Mouse (Mus musculus) small intestine, adult 2 months (tissue): ENCODE data around the gene Gsdma. TPM values are rescaled to one million over a fixed set of nuclear protein-coding genes. Genes with fewer than 3 reads are reported as not detected.
"Not testable (repeated sequence)": the region's sequence is repeated elsewhere in the genome, so short reads cannot be mapped to it uniquely, and the experiment has no call there.

Experiments
- H3K27ac ChIP-seq: fragments of 200-500 bp; 2 replicates; pipeline ENCODE4 v1.5.1; 2012; ENCODE audit warnings: low read depth, low read length, control low read depth, inconsistent platforms; ENCODE audit not compliant: insufficient read depth
- H3K27me3 ChIP-seq: fragments of 200-500 bp; 2 replicates; pipeline ENCODE4 v1.6.1; 2012; ENCODE audit warnings: mild to moderate bottlenecking, moderate library complexity, low read length, inconsistent platforms; ENCODE audit not compliant: control insufficient read depth, insufficient read depth
- H3K36me3 ChIP-seq: fragments of 200-500 bp; 2 replicates; pipeline ENCODE4 v1.6.1; 2012; ENCODE audit warnings: mild to moderate bottlenecking, low read length, control low read depth, inconsistent platforms; ENCODE audit not compliant: control insufficient read depth, insufficient read depth
- H3K4me1 ChIP-seq: fragments of 200-500 bp; 2 replicates; pipeline ENCODE4 v1.6.1; 2012; ENCODE audit warnings: low read length, inconsistent platforms, mixed read lengths; ENCODE audit not compliant: control insufficient read depth, insufficient read depth, insufficient read length
- H3K4me3 ChIP-seq: fragments of 200-500 bp; 2 replicates; pipeline ENCODE4 v1.5.1; 2012; ENCODE audit warnings: low read depth, mild to moderate bottlenecking, control low read depth, inconsistent platforms, low read length, moderate library complexity
- CTCF ChIP-seq: fragments of 200-500 bp; IDR thresholded peaks from 2 replicates; pipeline ENCODE4 v1.5.1; 2012; ENCODE audit warnings: low read depth, mild to moderate bottlenecking, control low read depth, inconsistent platforms, low read length, moderate library complexity, mixed read lengths; ENCODE audit not compliant: insufficient replicate concordance, insufficient read length; ENCODE audit errors: extremely low read depth
- POLR2A ChIP-seq: fragments of 200-500 bp; IDR thresholded peaks from 2 replicates; pipeline ENCODE4 v1.6.1; 2012; ENCODE audit warnings: low read depth, mild to moderate bottlenecking, control low read depth, inconsistent platforms, low read length, moderate library complexity
- WGBS: fragments of 180-500 bp; shearing (Covaris S2); methylation state at CpG from one replicate; pipeline ENCODE4 v1.1.7; 2018; 5-methylcytosine and 5-hydroxymethylcytosine counted together
- polyA plus RNA-seq: library from polyadenylated mRNA; depleted of rRNA; stranded (reverse); fragments of >200 nt; gene quantifications from 2 replicates; pipeline ENCODE4 v1.2.3, GENCODE M21; 2012; rRNA removed

The Gsdma gene
- 0.25 and 0.41 TPM in 2 replicates for polyA plus RNA-seq

- Histone ChIP-seq H3K27me3 (no peaks in the 10 kb centered on the region; the same call in 1 of the 2 replicates), H3K4me3 (no peak within 1 kb of the TSS), H3K4me1 (no peaks in the 10 kb centered on the region), H3K27ac (no peak within 1 kb of the TSS), H3K36me3 (no peaks in the 10 kb centered on the region)
- no peak for TF ChIP-seq CTCF
- no peak for TF ChIP-seq POLR2A
- 21% methylated on average over 4 of the region's 4 CpGs for WGBS
These were observed at the start of gene Gsdma for GRCm38 (mm10) chr11:98664091-98664490. Gsdma (plus strand) TSS chr11:98664351.

- no peak for TF ChIP-seq CTCF
- no peak for TF ChIP-seq POLR2A
- H3K27ac ChIP-seq = no peak overlapping the region
- H3K4me1 ChIP-seq = no peaks in the 10 kb centered on the region
- H3K27me3 ChIP-seq = no peaks in the 10 kb centered on the region
- 91% methylated on average over 13 of the region's 13 CpGs for WGBS
- H3K36me3 ChIP-seq = no peaks in the 10 kb centered on the region
- H3K4me3 ChIP-seq = no peak overlapping the region
These were observed 43.4 kb upstream of the Gsdma start for GRCm38 (mm10) chr11:98620791-98621190.

- WGBS = 83% methylated on average over 6 of the region's 6 CpGs
- H3K4me3 ChIP-seq, H3K36me3 ChIP-seq, H3K4me1 ChIP-seq, H3K27ac ChIP-seq, H3K27me3 ChIP-seq: not testable (repeated sequence)
These were observed 40.2 kb upstream of the Gsdma start for GRCm38 (mm10) chr11:98623981-98624380.

GRCm38 (mm10) chr11:98624381-98624780, 39.8 kb upstream of the Gsdma start:
- H3K36me3 ChIP-seq, H3K4me1 ChIP-seq, H3K27me3 ChIP-seq, H3K4me3 ChIP-seq, H3K27ac ChIP-seq: not testable (repeated sequence)
- WGBS = 92% methylated on average over 2 of the region's 2 CpGs

GRCm38 (mm10) chr11:98625611-98626410, 38.3 kb upstream of the Gsdma start, which contains the start of the genes Gm12355 and Gsdma3:
Gm12355 (minus strand) TSS chr11:98625661.
Gsdma3 (plus strand) TSS chr11:98626360.
- Histone ChIP-seq H3K27me3 (no peaks in the 10 kb centered on the region), H3K4me3 (no peak within 1 kb of the TSS), H3K4me1 (no peaks in the 10 kb centered on the region), H3K36me3 (no peaks in the 10 kb centered on the region), H3K27ac (no peak within 1 kb of the TSS)
- no peak for TF ChIP-seq POLR2A
- TF ChIP-seq CTCF = no peak
- 89% methylated on average over 10 of the region's 10 CpGs for WGBS

- H3K27me3 ChIP-seq = 0 out of 2 replicates have a peak, but pooled peaks cover 3% of the 10 kb centered on the region
- no peak overlapping the region for H3K4me3 ChIP-seq
- H3K27ac ChIP-seq = no peak overlapping the region
- H3K4me1 ChIP-seq = no peaks in the 10 kb centered on the region
- 93% methylated on average over 3 of the region's 3 CpGs for WGBS
- no peaks in the 10 kb centered on the region for H3K36me3 ChIP-seq
- no peak for TF ChIP-seq POLR2A
- no peak for TF ChIP-seq CTCF
These were observed 35.4 kb upstream of the Gsdma start for GRCm38 (mm10) chr11:98628706-98629105.

GRCm38 (mm10) chr11:98630646-98631045, 33.5 kb upstream of the Gsdma start:
- no peak overlapping the region for H3K27ac ChIP-seq
- H3K4me3 ChIP-seq = no peak overlapping the region
- no peaks in the 10 kb centered on the region for H3K4me1 ChIP-seq
- WGBS = 67% methylated on average over 5 of the region's 5 CpGs
- no peak for TF ChIP-seq CTCF
- no peak for TF ChIP-seq POLR2A
- H3K27me3 ChIP-seq = 0 out of 2 replicates have a peak, but pooled peaks cover 3% of the 10 kb centered on the region
- no peaks in the 10 kb centered on the region for H3K36me3 ChIP-seq

GRCm38 (mm10) chr11:98635312-98635970, 28.7 kb upstream of the Gsdma start:
- not testable (repeated sequence) for H3K27ac ChIP-seq, H3K4me1 ChIP-seq, H3K36me3 ChIP-seq, H3K4me3 ChIP-seq, H3K27me3 ChIP-seq
- peak; percentile 41; the same call in 1 of the 2 replicates for TF ChIP-seq CTCF
- 24% methylated on average over 10 of the region's 10 CpGs for WGBS
